Mouse (Mus musculus) MEL (cell line): ENCODE data around the gene Ppp4r2. TPM values are rescaled to one million over a fixed set of nuclear protein-coding genes. Genes with fewer than 3 reads are reported as not detected.

ENCODE experiments used
- DNase-seq: peaks from one replicate; pipeline ENCODE4 v3.0.0; 2011; ENCODE audit warnings: low read depth, low spot score
- H3K27ac ChIP-seq: 2 replicates; pipeline ENCODE4 v1.5.1; 2012; ENCODE audit warnings: low read depth, mild to moderate bottlenecking, control low read depth, low read length, moderate library complexity; ENCODE audit not compliant: control insufficient read depth
- H3K27me3 ChIP-seq, 2 experiments: fragments of 150-350 bp in 1 of 2; sonication (generic) in 1 of 2; 2 replicates each; pipeline ENCODE4 v1.6.1; 2012; ENCODE audit warnings: low read length in 2 of 2, mild to moderate bottlenecking in 2 of 2, improper control_type of control experiment in 1 of 2, moderate library complexity in 1 of 2; ENCODE audit not compliant: insufficient read depth in 2 of 2, control insufficient read depth in 1 of 2
- H3K36me3 ChIP-seq, 2 experiments: 2 replicates each; pipeline ENCODE4 v1.6.1; 2012 to 2014; ENCODE audit warnings: low read length in 2 of 2, improper control_type of control experiment in 1 of 2, inconsistent platforms in 1 of 2, mild to moderate bottlenecking in 1 of 2; ENCODE audit not compliant: insufficient read depth in 2 of 2, control insufficient read depth in 1 of 2
- H3K4me1 ChIP-seq, 2 experiments: fragments of 150-350 bp in 1 of 2; sonication (generic) in 1 of 2; 2 replicates each; pipeline ENCODE4 v1.6.1; 2012; ENCODE audit warnings: low read length in 2 of 2, improper control_type of control experiment in 1 of 2, mild to moderate bottlenecking in 1 of 2; ENCODE audit not compliant: insufficient read depth in 2 of 2, control insufficient read depth in 1 of 2
- H3K4me3 ChIP-seq, 2 experiments: fragments of 150-350 bp in 1 of 2; sonication (generic) in 1 of 2; 2 replicates each; pipeline ENCODE4 v1.5.1; 2012; ENCODE audit warnings: low read depth in 2 of 2, low read length in 2 of 2, mild to moderate bottlenecking in 2 of 2, moderate library complexity in 2 of 2, control low read depth in 1 of 2, improper control_type of control experiment in 1 of 2; ENCODE audit not compliant: control insufficient read depth in 1 of 2, insufficient read depth in 1 of 2
- H3K79me2 ChIP-seq: 2 replicates; pipeline ENCODE4 v1.6.1; 2012; ENCODE audit warnings: mild to moderate bottlenecking, low read length, moderate library complexity; ENCODE audit not compliant: control insufficient read depth, poor library complexity, insufficient read depth
- H3K9ac ChIP-seq: 2 replicates; pipeline ENCODE4 v1.6.1; 2012; ENCODE audit warnings: low read depth, mild to moderate bottlenecking, control low read depth, low read length, moderate library complexity; ENCODE audit not compliant: control insufficient read depth, poor library complexity, severe bottlenecking
- H3K9me3 ChIP-seq: fragments of 150-350 bp; sonication (generic); replicated peaks from 2 replicates; pipeline ENCODE4 v1.6.1; 2012; ENCODE audit warnings: mild to moderate bottlenecking, low read length, improper control_type of control experiment, moderate library complexity; ENCODE audit not compliant: insufficient read depth
- BHLHE40 ChIP-seq: IDR thresholded peaks from 2 replicates; pipeline ENCODE4 v1.6.1; 2012; ENCODE audit warnings: low read depth, mild to moderate bottlenecking, inconsistent platforms, low read length, improper control_type of control experiment, borderline replicate concordance
- CTCF ChIP-seq, 3 experiments: IDR thresholded peaks in 2 of 3; conservative IDR thresholded peaks in 1 of 3; 2 replicates each; pipeline ENCODE4 v1.5.1; 2011 to 2012; ENCODE audit warnings: low read length in 3 of 3, low read depth in 2 of 3, mild to moderate bottlenecking in 2 of 3, improper control_type of control experiment in 1 of 3, inconsistent platforms in 1 of 3, mixed read lengths in 1 of 3, moderate library complexity in 1 of 3; ENCODE audit not compliant: control insufficient read depth in 1 of 3, insufficient read depth in 1 of 3, poor library complexity in 1 of 3, severe bottlenecking in 1 of 3
- EP300 ChIP-seq, 2 experiments: IDR thresholded peaks; 2 replicates each; pipeline ENCODE4 v1.6.1; 2011; ENCODE audit warnings: improper control_type of control experiment in 2 of 2, low read length in 2 of 2, low read depth in 1 of 2, mild to moderate bottlenecking in 1 of 2
- ETS1 ChIP-seq: IDR thresholded peaks from 2 replicates; pipeline ENCODE4 v1.6.1; 2012; ENCODE audit warnings: low read depth, mild to moderate bottlenecking, inconsistent platforms, low read length, improper control_type of control experiment, moderate library complexity
- GATA1 ChIP-seq: IDR thresholded peaks from 2 replicates; pipeline ENCODE4 v1.6.1; 2011; ENCODE audit warnings: low read depth, low read length, improper control_type of control experiment
- JUND ChIP-seq: IDR thresholded peaks from 2 replicates; pipeline ENCODE4 v1.6.1; 2011; ENCODE audit warnings: low read depth, mild to moderate bottlenecking, improper control_type of control experiment, low read length
- MAFK ChIP-seq: IDR thresholded peaks from 2 replicates; pipeline ENCODE4 v1.6.1; 2011; ENCODE audit warnings: low read depth, mild to moderate bottlenecking, low read length, improper control_type of control experiment, borderline replicate concordance
- MAZ ChIP-seq: IDR thresholded peaks from 2 replicates; pipeline ENCODE4 v1.6.1; 2012; ENCODE audit warnings: low read depth, mild to moderate bottlenecking, inconsistent platforms, low read length, improper control_type of control experiment
- MXI1 ChIP-seq: IDR thresholded peaks from 2 replicates; pipeline ENCODE4 v1.6.1; 2011; ENCODE audit warnings: mild to moderate bottlenecking, low read depth, low read length, improper control_type of control experiment
- MYB ChIP-seq: IDR thresholded peaks from 2 replicates; pipeline ENCODE4 v1.6.1; 2011; ENCODE audit warnings: mild to moderate bottlenecking, low read depth, low read length, improper control_type of control experiment
- MYC ChIP-seq: IDR thresholded peaks from 2 replicates; pipeline ENCODE4 v1.6.1; 2011; ENCODE audit warnings: low read depth, mild to moderate bottlenecking, low read length, improper control_type of control experiment, moderate library complexity
- NELFE ChIP-seq: IDR thresholded peaks from 2 replicates; pipeline ENCODE4 v1.6.1; 2011; ENCODE audit warnings: low read depth, low read length, improper control_type of control experiment
- NRF1 ChIP-seq: IDR thresholded peaks from 2 replicates; pipeline ENCODE4 v1.6.1; 2014; ENCODE audit warnings: low read depth, mild to moderate bottlenecking, inconsistent platforms, low read length, improper control_type of control experiment, moderate library complexity; ENCODE audit not compliant: poor library complexity, insufficient read depth, severe bottlenecking
- POLR2AphosphoS2 ChIP-seq: IDR thresholded peaks from 2 replicates; pipeline ENCODE4 v1.6.1; 2011; ENCODE audit warnings: low read length, improper control_type of control experiment
- RCOR1 ChIP-seq: IDR thresholded peaks from 2 replicates; pipeline ENCODE4 v1.6.1; 2012; ENCODE audit warnings: low read depth, mild to moderate bottlenecking, inconsistent platforms, low read length, improper control_type of control experiment
- SIN3A ChIP-seq: IDR thresholded peaks from 2 replicates; pipeline ENCODE4 v1.6.1; 2012; ENCODE audit warnings: low read length, improper control_type of control experiment, inconsistent platforms
- SMC3 ChIP-seq: IDR thresholded peaks from 2 replicates; pipeline ENCODE4 v1.6.1; 2011; ENCODE audit warnings: low read depth, low read length, improper control_type of control experiment
- TAL1 ChIP-seq: IDR thresholded peaks from 2 replicates; pipeline ENCODE4 v1.6.1; 2012; ENCODE audit warnings: mild to moderate bottlenecking, inconsistent platforms, low read length, moderate library complexity, mixed read lengths
- ZC3H11A ChIP-seq: IDR thresholded peaks from 2 replicates; pipeline ENCODE4 v1.6.1; 2012; ENCODE audit warnings: low read depth, mild to moderate bottlenecking, inconsistent platforms, low read length, improper control_type of control experiment
- ZKSCAN1 ChIP-seq: IDR thresholded peaks from 2 replicates; pipeline ENCODE4 v1.6.1; 2012; ENCODE audit warnings: low read depth, mild to moderate bottlenecking, inconsistent platforms, low read length, improper control_type of control experiment, moderate library complexity
- ZMIZ1 ChIP-seq: IDR thresholded peaks from 2 replicates; pipeline ENCODE4 v1.6.1; 2012; ENCODE audit warnings: low read depth, mild to moderate bottlenecking, inconsistent platforms, low read length, improper control_type of control experiment, moderate library complexity
- polyA plus RNA-seq, 2 experiments: library from polyadenylated mRNA; stranded (reverse) in 1 of 2; unstranded in 1 of 2; fragments of >175 nt in 1 of 2; fragments of >200 nt in 1 of 2; gene quantifications; 2 replicates each; pipeline versions ENCODE4 v1.2.1 to v1.2.4; 2012; ENCODE audit warnings: low replicate concordance in 2 of 2, low read depth in 1 of 2; ENCODE audit not compliant: insufficient read length in 2 of 2, insufficient read depth in 1 of 2, missing spikeins in 1 of 2
- total RNA-seq: library from RNA; depleted of rRNA; stranded (reverse); fragments of 300-350 nt; gene quantifications from 2 replicates; pipeline ENCODE4 v1.2.3, GENCODE M21; 2012

The Ppp4r2 gene
- total and polyA plus RNA-seq, 3 experiments, result 57.1 to 61.4 TPM; not detected in 1

DNA sequence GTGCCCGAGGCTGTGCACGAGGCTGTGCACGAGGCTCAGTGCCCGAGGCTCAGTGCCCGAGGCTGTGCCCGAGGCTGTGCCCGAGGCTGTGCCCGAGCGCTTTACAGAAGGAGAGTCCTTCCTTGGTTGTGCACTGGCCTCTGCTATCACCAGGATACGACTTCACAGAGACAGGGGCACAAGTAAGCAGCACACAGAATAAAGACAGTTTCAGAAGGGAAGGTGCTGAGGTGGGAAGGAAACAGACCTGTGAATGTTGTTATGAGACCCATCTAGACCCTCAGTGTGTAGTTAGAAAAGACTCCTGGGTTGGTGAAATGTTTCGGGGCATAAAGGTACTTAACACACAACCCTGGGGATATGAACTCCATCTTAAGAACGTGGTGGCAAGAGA lies 43.2 kb downstream of the Ppp4r2 start:
- Histone ChIP-seq H3K9ac (no peak overlapping the region), H3K36me3 (no peaks in the 10 kb centered on the region), H3K27me3 (no peaks in the 10 kb centered on the region), H3K9me3 (no peaks in the 10 kb centered on the region), H3K4me3 (no peak overlapping the region), H3K79me2 (no peaks in the 10 kb centered on the region), H3K27ac (no peak overlapping the region), H3K4me1 (no peaks in the 10 kb centered on the region; a peak in 1 of 4 replicates)
- TF ChIP-seq MXI1 (no peak), MYC (no peak)
- no peak for DNase-seq

DNA sequence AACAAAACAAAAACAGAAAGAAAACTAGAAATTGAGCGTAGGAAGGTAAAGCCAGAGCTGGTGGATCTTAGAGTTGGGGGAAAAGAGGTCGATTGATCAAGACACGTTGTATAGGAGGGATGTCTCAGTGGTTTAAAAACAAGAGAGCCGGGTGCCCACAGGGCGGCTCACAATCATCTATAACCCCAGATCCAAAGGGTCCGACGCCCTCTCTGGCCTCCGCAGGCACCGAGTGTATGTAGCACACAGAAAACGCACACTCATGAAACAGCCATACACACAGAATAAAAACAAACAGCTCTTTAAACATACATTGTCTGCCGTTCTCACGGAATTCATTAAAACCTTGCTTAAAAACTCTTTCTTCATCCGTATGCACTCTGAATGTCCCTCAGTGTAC lies 45.1 kb downstream of the Ppp4r2 start:
- no peak overlapping the region for H3K4me3 ChIP-seq
- no peak overlapping the region for H3K9ac ChIP-seq
- H3K36me3 ChIP-seq, result no peaks in the 10 kb centered on the region
- DNase-seq, result no peak
- H3K4me1 ChIP-seq, result no peaks in the 10 kb centered on the region; a peak in 1 of 4 replicates
- TF ChIP-seq NRF1 (no peak), GATA1 (no peak), ZC3H11A (no peak), SIN3A (no peak), POLR2AphosphoS2 (no peak), RCOR1 (no peak), MYB (no peak), EP300 (IDR thresholded peaks at IDR 0.05; ENCODE audit: low read depth in 1 of 2, low read length in 2 of 2) (no peak), BHLHE40 (no peak), ZMIZ1 (no peak), JUND (no peak), ZKSCAN1 (no peak), MAZ (no peak), ETS1 (no peak), SMC3 (no peak), NELFE (no peak), TAL1 (no peak), MAFK (no peak), MYC (no peak), CTCF (IDR thresholded peaks at IDR 0.05 in 2 of 3, conservative IDR thresholded peaks at IDR 0.05 in 1 of 3; ENCODE audit: control insufficient read depth in 1 of 3, insufficient read depth in 1 of 3, low read depth in 2 of 3, low read length in 3 of 3, poor library complexity in 1 of 3, severe bottlenecking in 1 of 3) (no peak)
- H3K27ac ChIP-seq, result no peak overlapping the region
- no peaks in the 10 kb centered on the region for H3K9me3 ChIP-seq
- no peaks in the 10 kb centered on the region for H3K79me2 ChIP-seq
- H3K27me3 ChIP-seq, result no peaks in the 10 kb centered on the region
